Mouse (Mus musculus): Measurements from ENCODE around the gene Cstf3.
"Not testable (repeated sequence)": the region's sequence is repeated elsewhere in the genome, so short reads cannot be mapped to it uniquely, and the experiment has no call there.

The Cstf3 gene

GRCm38 (mm10) chr2:104590068-104590828 is at the start of gene Cstf3:
TSS of gene Cstf3 (plus strand) at chr2:104590523.
- peak; percentile 96 for DNase-seq (ENCODE audit: extremely low spot score, low read depth, low spot score)

- DNase-seq (ENCODE audit: extremely low spot score, low read depth, low spot score): not testable (repeated sequence)
These were observed 33.6 kb upstream of the Cstf3 start for GRCm38 (mm10) chr2:104556711-104557110.

- no peak for DNase-seq (ENCODE audit: extremely low spot score, low read depth, low spot score)
These were observed 32.6 kb upstream of the Cstf3 start for GRCm38 (mm10) chr2:104557722-104558121.

GRCm38 (mm10) chr2:104558326-104558725 is 32.0 kb upstream of the Cstf3 start:
- DNase-seq (ENCODE audit: extremely low spot score, low read depth, low spot score): no peak

- DNase-seq (ENCODE audit: extremely low spot score, low read depth, low spot score): no peak
These were observed 31.4 kb upstream of the Cstf3 start for GRCm38 (mm10) chr2:104558938-104559337.

- DNase-seq (ENCODE audit: extremely low spot score, low read depth, low spot score): no peak
These were observed 30.5 kb upstream of the Cstf3 start for GRCm38 (mm10) chr2:104559591-104560380.

GRCm38 (mm10) chr2:104561386-104561785 is 28.9 kb upstream of the Cstf3 start:
- no peak for DNase-seq (ENCODE audit: extremely low spot score, low read depth, low spot score)

GRCm38 (mm10) chr2:104561986-104562532 is 28.3 kb upstream of the Cstf3 start:
- no peak for DNase-seq (ENCODE audit: extremely low spot score, low read depth, low spot score)

- DNase-seq (ENCODE audit: extremely low spot score, low read depth, low spot score): no peak
These were observed 18.3 kb upstream of the Cstf3 start for GRCm38 (mm10) chr2:104572066-104572465.

- no peak for DNase-seq (ENCODE audit: extremely low spot score, low read depth, low spot score)
These were observed 14.1 kb upstream of the Cstf3 start for GRCm38 (mm10) chr2:104576216-104576615.

GRCm38 (mm10) chr2:104578021-104578420 is 12.3 kb upstream of the Cstf3 start:
- no peak for DNase-seq (ENCODE audit: extremely low spot score, low read depth, low spot score)

- no peak for DNase-seq (ENCODE audit: extremely low spot score, low read depth, low spot score)
These were observed 11.3 kb upstream of the Cstf3 start for GRCm38 (mm10) chr2:104578836-104579604.

- no peak for DNase-seq (ENCODE audit: extremely low spot score, low read depth, low spot score)
These were observed 10.4 kb upstream of the Cstf3 start for GRCm38 (mm10) chr2:104579784-104580446.

- no peak for DNase-seq (ENCODE audit: extremely low spot score, low read depth, low spot score)
These were observed 8.9 kb upstream of the Cstf3 start for GRCm38 (mm10) chr2:104581281-104581879.

GRCm38 (mm10) chr2:104583032-104583431 is 7.3 kb upstream of the Cstf3 start:
- DNase-seq (ENCODE audit: extremely low spot score, low read depth, low spot score): no peak

- DNase-seq (ENCODE audit: extremely low spot score, low read depth, low spot score): no peak
These were observed 6.1 kb upstream of the Cstf3 start for GRCm38 (mm10) chr2:104584226-104584625.

GRCm38 (mm10) chr2:104585645-104586044 is 4.7 kb upstream of the Cstf3 start:
- DNase-seq (ENCODE audit: extremely low spot score, low read depth, low spot score): no peak

GRCm38 (mm10) chr2:104588552-104588951 is 1.8 kb upstream of the Cstf3 start:
- DNase-seq (ENCODE audit: extremely low spot score, low read depth, low spot score): no peak

- no peak for DNase-seq (ENCODE audit: extremely low spot score, low read depth, low spot score)
These were observed 450 bp downstream of the Cstf3 start for GRCm38 (mm10) chr2:104590829-104591117.

- no peak for DNase-seq (ENCODE audit: extremely low spot score, low read depth, low spot score)
These were observed 818 bp downstream of the Cstf3 start for GRCm38 (mm10) chr2:104591141-104591540.
